Mouse (Mus musculus) forebrain, embryonic 12.5 days (tissue): Measurements from ENCODE around the gene Cpped1. TPM values are rescaled to one million over a fixed set of nuclear protein-coding genes. Genes with fewer than 3 reads are reported as not detected.

Experiments used
- ATAC-seq: fragments of 200-750 bp; cut with Nextera tagmentation; 2 replicates; pipeline ENCODE4 v1.8.0; 2017; ENCODE audit warnings: moderate TSS enrichment; ENCODE audit not compliant: low FRiP score
- H3K27ac ChIP-seq: fragments of 300-500 bp; sonication (generic); 2 replicates; pipeline ENCODE4 v1.5.1; 2016; ENCODE audit warnings: mild to moderate bottlenecking
- H3K27me3 ChIP-seq: fragments of 300-500 bp; sonication (generic); 2 replicates; pipeline ENCODE4 v1.6.1; 2016; ENCODE audit warnings: mild to moderate bottlenecking
- H3K36me3 ChIP-seq: fragments of 300-500 bp; sonication (generic); replicated peaks from 2 replicates; pipeline ENCODE4 v1.6.1; 2016; ENCODE audit warnings: mild to moderate bottlenecking
- H3K4me1 ChIP-seq: fragments of 300-500 bp; sonication (generic); 2 replicates; pipeline ENCODE4 v1.6.1; 2016
- H3K4me2 ChIP-seq: fragments of 300-500 bp; sonication (generic); 2 replicates; pipeline ENCODE4 v1.6.1; 2016; ENCODE audit warnings: mild to moderate bottlenecking, moderate library complexity
- H3K4me3 ChIP-seq: fragments of 300-500 bp; sonication (generic); replicated peaks from 2 replicates; pipeline ENCODE4 v1.5.1; 2016; ENCODE audit warnings: mild to moderate bottlenecking
- H3K9ac ChIP-seq: fragments of 300-500 bp; sonication (generic); 2 replicates; pipeline ENCODE4 v1.6.1; 2016; ENCODE audit warnings: mild to moderate bottlenecking
- H3K9me3 ChIP-seq: fragments of 300-500 bp; sonication (generic); 2 replicates; pipeline ENCODE4 v1.6.1; 2016
- WGBS: fragments of 180-500 bp; shearing (Covaris S2); methylation state at CpG from one replicate; pipeline ENCODE4 v1.1.7; 2016; 5-methylcytosine and 5-hydroxymethylcytosine counted together
- polyA plus RNA-seq: library from polyadenylated mRNA; unstranded; fragments of >200 nt; fragmentation: Nextera tagmentation; extraction: Ambion mirVana; gene quantifications from 2 replicates; pipeline ENCODE4 v1.2.1, GENCODE M21; 2016

The Cpped1 gene
- 13.7 and 14.0 TPM in 2 replicates for polyA plus RNA-seq

DNA sequence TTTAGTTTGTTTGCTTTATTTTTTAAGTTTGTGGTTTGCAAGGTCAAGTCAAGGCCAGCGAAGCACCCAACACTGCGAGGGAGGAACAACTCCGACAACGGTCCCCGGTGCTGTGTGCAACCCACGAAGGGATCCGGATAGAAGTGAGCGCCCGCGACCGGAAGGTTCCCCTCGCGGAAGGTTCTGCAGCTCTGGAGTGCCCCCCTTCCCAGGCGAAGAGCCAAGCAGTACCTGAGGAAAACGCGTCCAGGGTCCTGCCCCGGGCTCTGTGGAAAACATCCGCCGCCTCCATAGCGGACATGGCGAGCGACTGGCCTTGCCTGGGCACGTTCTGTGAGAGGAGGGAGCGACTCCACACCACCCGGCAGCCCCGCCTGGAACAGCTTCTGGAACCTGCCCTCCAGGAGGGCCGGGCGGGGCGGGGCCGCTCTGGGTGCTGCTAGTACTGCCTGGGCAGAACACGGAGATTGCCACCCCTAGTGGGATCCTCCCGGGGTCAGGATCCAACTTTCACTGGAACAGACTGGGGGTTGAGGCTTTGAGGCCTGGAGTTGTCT is at the start of gene Cpped1:
Gene Cpped1, minus strand, starts transcription at position 411 of the 557 bp plus-strand sequence.
- H3K27ac ChIP-seq: peak within 1 kb of the TSS; percentile 67; the same call in 1 of the 2 replicates
- H3K9ac ChIP-seq: peak within 1 kb of the TSS; percentile 66
- H3K9me3 ChIP-seq: no peaks in the 10 kb centered on the region
- WGBS: under 1% methylated on average over 32 of the region's 32 CpGs
- peak within 1 kb of the TSS; percentile 57 for H3K4me3 ChIP-seq
- no peaks in the 10 kb centered on the region for H3K36me3 ChIP-seq
- H3K4me2 ChIP-seq: peak within 1 kb of the TSS; percentile 63
- no peaks in the 10 kb centered on the region for H3K27me3 ChIP-seq
- ATAC-seq: peak; percentile 95
- H3K4me1 ChIP-seq: peaks cover 10% of the 10 kb centered on the region

DNA sequence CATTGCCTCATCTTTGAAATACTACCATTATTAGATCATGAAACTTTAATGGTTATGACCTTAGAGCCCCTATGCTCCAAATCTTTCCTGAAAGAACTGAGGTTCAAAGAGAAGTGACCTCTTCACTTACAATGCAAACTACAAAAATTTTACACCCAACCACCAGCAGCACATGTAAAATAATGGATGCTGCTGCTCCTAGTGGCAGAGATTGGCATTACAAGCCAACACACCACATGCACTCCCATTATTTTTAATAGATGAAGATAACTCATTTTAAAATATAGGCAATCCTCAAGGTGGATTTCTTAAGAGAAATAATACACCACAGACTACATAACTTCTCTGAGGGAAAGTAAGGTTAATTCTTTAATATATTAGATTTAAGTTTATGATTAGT is 31.2 kb upstream of the Cpped1 start:
- Histone ChIP-seq H3K4me2 (no peak overlapping the region), H3K9ac (no peak overlapping the region), H3K4me3 (no peak overlapping the region), H3K27ac (no peak overlapping the region), H3K4me1 (no peaks in the 10 kb centered on the region), H3K9me3 (peaks cover 6% of the 10 kb centered on the region; the same call in 1 of the 2 replicates), H3K27me3 (no peaks in the 10 kb centered on the region), H3K36me3 (no peaks in the 10 kb centered on the region)
- ATAC-seq: no peak

DNA sequence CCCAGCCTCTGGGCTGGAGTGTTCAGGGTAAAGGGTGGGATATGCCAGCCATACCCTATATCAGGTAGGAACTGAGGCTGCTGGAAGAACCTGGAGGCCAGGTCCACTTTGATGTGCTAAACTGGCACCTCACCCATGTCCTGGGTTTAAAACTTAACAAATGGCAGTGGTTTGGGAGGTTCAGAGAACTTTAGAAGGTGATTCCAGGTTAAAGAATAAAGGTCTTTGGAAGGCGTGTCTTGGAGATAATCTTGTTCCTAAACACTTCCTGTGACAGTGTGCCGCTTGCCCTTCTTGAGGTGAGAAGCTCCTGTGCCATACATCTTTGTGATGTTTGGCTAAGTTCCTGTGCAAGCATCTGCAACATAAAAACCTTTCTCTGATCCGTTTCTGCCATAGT is 1.6 kb upstream of the Cpped1 start:
- 81% methylated on average over 3 of the region's 3 CpGs for WGBS
- H3K9ac ChIP-seq: no peak overlapping the region
- H3K27me3 ChIP-seq: no peaks in the 10 kb centered on the region
- no peak overlapping the region for H3K4me3 ChIP-seq
- H3K27ac ChIP-seq: no peak overlapping the region
- peaks cover 10% of the 10 kb centered on the region for H3K4me1 ChIP-seq
- no peak for ATAC-seq
- no peaks in the 10 kb centered on the region for H3K9me3 ChIP-seq
- no peaks in the 10 kb centered on the region for H3K36me3 ChIP-seq
- H3K4me2 ChIP-seq: no peak overlapping the region

DNA sequence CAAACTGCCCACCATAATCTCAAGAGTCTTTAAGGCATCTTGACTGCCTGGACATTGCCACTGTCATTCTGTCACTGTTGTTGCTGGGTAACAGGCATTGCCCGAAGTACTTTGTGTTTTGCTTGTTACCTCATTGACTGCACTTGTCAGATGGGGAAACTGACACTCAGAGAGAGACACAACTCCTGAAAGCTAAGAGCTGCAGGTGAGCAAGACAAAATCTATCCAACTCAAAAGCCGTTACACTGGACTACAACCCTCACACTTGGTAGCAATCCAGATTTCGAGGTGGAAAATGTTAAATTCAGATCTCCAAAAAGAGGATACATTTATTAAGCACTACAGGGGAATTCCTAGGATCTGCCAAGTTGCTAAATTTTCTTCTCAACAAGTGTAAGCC is 572 bp upstream of the Cpped1 start:
- H3K36me3 ChIP-seq: no peaks in the 10 kb centered on the region
- no peak overlapping the region for H3K27ac ChIP-seq
- no peaks in the 10 kb centered on the region for H3K27me3 ChIP-seq
- H3K4me2 ChIP-seq: no peak overlapping the region
- WGBS: 79% methylated on average over 3 of the region's 3 CpGs
- H3K9ac ChIP-seq: no peak overlapping the region
- H3K4me3 ChIP-seq: no peak overlapping the region
- H3K9me3 ChIP-seq: no peaks in the 10 kb centered on the region
- ATAC-seq: no peak
- H3K4me1 ChIP-seq: peaks cover 10% of the 10 kb centered on the region

DNA sequence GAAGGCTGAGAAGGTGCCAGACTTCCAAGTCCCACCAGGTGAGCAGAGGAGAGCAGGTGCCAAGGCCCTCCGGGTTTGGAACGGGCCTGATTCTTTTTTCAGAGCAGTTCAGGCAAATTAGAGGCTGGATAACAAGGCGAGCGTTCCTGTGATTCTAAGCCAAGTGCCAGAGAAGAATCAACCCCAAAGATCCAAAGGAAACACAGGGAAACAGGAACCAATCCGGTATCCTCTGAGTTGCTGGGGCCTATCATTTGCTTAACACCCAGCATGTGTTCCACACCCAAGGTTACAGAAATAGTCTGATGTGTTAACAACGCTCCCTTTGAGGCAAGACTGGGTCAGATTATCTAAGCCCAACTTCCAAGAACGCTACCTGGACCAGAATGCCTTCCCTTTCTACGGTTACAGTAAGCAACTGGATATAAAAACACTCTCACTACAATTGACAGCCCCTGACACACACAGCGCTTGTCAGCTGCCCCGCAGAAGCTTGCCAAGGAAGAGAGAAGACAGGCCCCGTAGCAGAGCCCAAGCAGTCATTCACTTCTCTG is 707 bp downstream of the Cpped1 start:
- Histone ChIP-seq H3K4me1 (peaks cover 10% of the 10 kb centered on the region), H3K27me3 (no peaks in the 10 kb centered on the region), H3K4me2 (peak overlapping the region; percentile 63), H3K4me3 (peak overlapping the region; percentile 57), H3K9me3 (no peaks in the 10 kb centered on the region), H3K9ac (peak overlapping the region; percentile 66), H3K27ac (peak overlapping the region; percentile 67; the same call in 1 of the 2 replicates), H3K36me3 (no peaks in the 10 kb centered on the region)
- ATAC-seq: peak; percentile 66
- WGBS: 29% methylated on average over 11 of the region's 11 CpGs

DNA sequence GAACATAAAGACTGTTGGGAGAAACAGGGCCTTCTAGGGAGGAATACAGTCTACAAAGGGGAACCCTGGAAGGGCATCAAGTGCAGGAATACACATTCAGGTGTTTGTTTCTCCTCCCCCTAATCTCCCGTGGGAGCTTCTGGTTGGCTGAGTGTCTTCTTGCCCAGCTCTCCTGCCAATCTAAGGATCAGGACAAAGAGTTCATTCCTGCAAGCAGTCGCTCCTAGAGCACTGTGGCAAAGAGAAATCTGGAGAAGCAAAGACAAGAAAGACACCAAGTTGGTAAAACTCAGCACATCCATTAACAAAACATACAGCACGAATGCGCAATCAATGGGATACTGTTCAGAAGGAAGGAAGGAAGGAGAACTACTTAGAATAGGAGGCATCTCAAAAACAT is 1.4 kb downstream of the Cpped1 start:
- Histone ChIP-seq H3K9me3 (no peaks in the 10 kb centered on the region), H3K27ac (no peak overlapping the region), H3K4me3 (no peak overlapping the region), H3K4me2 (peak overlapping the region; percentile 63), H3K9ac (no peak overlapping the region), H3K27me3 (no peaks in the 10 kb centered on the region), H3K36me3 (no peaks in the 10 kb centered on the region), H3K4me1 (peaks cover 10% of the 10 kb centered on the region)
- no peak for ATAC-seq
- 80% methylated on average over 4 of the region's 4 CpGs for WGBS

DNA sequence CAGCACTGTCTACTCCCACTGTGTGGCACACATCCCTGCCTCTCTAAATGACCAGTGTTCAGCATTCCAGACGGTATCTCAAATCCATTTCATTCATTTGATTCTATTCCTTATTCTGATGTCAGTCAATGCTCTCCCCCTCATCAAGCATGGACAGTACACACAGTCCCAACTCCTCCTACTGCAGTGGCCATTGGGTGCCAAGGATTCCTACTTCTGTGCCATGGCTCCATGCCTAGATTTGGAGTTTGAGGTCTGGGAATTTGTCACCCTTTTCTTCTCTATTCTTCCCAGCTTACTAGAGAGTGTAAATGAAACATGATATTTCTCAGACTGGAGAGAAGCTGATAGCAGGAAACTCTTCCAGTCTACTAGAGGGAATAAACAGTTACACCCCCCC is 2.3 kb downstream of the Cpped1 start:
- Histone ChIP-seq H3K36me3 (no peaks in the 10 kb centered on the region), H3K9me3 (no peaks in the 10 kb centered on the region), H3K27ac (no peak overlapping the region), H3K4me2 (no peak overlapping the region), H3K27me3 (no peaks in the 10 kb centered on the region), H3K4me1 (peaks cover 10% of the 10 kb centered on the region), H3K4me3 (no peak overlapping the region), H3K9ac (no peak overlapping the region)
- no peak for ATAC-seq
- WGBS: 91% methylated on average over 1 of the region's 1 CpGs

DNA sequence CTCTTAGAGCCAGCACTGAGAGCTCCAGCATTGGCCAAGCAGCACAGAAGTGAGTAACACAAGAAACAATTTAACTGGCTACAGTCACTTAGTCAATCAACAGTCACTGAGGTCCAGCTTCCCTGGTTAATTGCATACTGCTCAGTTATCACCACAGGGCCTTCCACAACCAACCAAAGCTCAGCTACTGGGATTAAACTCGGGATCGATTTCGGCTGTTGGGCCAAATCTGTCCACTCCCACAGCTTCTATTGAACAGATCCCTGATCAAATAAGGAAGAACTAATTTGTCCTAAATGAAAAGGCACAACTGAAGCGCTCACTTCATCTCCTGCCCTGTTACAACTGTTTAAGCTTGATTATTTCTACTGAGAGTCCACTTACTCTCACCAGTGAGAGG is 4.0 kb downstream of the Cpped1 start:
- Histone ChIP-seq H3K27me3 (no peaks in the 10 kb centered on the region), H3K4me3 (no peak overlapping the region), H3K4me2 (no peak overlapping the region), H3K4me1 (peaks cover 10% of the 10 kb centered on the region), H3K36me3 (no peaks in the 10 kb centered on the region), H3K9ac (no peak overlapping the region), H3K9me3 (no peaks in the 10 kb centered on the region), H3K27ac (no peak overlapping the region)
- ATAC-seq: no peak
- WGBS: 87% methylated on average over 4 of the region's 4 CpGs

DNA sequence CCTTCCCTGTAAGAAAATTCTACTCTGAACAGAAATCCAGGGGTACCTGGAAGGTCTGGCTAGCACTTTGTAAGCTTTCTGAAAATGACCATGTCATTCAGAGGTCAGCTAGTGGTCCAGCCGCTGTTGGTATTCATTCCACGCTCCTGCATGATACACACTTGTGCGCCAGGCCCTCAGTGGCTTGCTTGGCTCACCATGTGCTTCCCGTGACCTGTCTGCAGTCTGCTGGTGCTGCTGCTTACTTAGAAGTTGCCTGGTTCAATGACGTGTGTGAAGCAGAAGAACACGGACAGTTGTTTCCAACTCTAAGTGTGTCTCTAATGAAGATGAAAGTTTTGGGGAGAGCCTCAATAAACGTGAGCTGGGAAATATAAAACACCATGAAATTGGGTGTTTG is 7.2 kb downstream of the Cpped1 start:
- no peak for ATAC-seq
- Histone ChIP-seq H3K4me1 (no peaks in the 10 kb centered on the region), H3K27ac (no peak overlapping the region), H3K9me3 (no peaks in the 10 kb centered on the region), H3K27me3 (no peaks in the 10 kb centered on the region), H3K9ac (no peak overlapping the region), H3K36me3 (no peaks in the 10 kb centered on the region), H3K4me2 (no peak overlapping the region), H3K4me3 (no peak overlapping the region)
- 91% methylated on average over 7 of the region's 7 CpGs for WGBS

DNA sequence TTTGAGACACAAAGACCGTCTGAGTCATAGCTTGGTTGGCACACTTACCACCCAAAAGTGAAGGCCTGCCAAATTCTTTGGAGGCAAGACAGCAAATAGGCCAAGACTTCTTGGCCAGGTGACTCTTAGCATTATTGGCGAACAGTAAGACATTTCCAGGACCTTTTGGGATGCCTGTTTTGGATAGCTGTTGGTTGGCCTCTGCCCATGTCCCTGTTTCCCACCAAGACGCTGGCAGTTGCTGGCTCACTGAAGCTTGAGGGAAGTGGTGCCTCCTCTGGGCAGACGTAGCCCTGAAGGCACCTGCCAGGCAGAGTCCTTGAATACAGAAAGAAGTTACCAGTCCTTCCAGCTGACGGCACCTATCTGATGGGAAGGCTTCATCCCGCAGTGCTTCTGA is 8.9 kb downstream of the Cpped1 start:
- no peaks in the 10 kb centered on the region for H3K36me3 ChIP-seq
- 93% methylated on average over 6 of the region's 6 CpGs for WGBS
- H3K9ac ChIP-seq: no peak overlapping the region
- no peak overlapping the region for H3K27ac ChIP-seq
- no peak for ATAC-seq
- H3K9me3 ChIP-seq: no peaks in the 10 kb centered on the region
- H3K4me2 ChIP-seq: no peak overlapping the region
- no peak overlapping the region for H3K4me3 ChIP-seq
- no peaks in the 10 kb centered on the region for H3K27me3 ChIP-seq
- no peaks in the 10 kb centered on the region for H3K4me1 ChIP-seq

DNA sequence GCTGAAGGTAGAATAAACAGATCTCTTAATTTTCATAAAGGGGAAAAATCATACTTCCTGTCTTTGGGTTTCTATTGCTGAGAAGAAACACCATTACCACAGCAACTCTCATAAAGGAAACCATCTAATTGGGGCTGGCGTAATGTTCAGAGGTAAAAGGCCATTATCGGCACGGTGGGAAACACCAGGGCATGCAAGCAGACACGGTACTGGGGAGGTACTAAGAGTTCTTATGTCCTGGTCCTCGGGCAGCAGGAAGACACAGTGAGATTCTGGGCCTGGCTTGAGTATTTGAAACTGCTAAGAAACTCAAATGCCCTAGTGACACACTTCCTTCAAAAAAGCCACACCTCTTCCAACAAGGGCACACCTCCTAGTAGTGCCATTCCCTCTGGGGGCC is 12.8 kb downstream of the Cpped1 start:
- Histone ChIP-seq H3K9ac (no peak overlapping the region), H3K4me2 (no peak overlapping the region), H3K27me3 (no peaks in the 10 kb centered on the region), H3K9me3 (no peaks in the 10 kb centered on the region), H3K4me1 (no peaks in the 10 kb centered on the region), H3K27ac (no peak overlapping the region), H3K4me3 (no peak overlapping the region), H3K36me3 (no peaks in the 10 kb centered on the region)
- WGBS: 91% methylated on average over 5 of the region's 5 CpGs
- ATAC-seq: no peak

DNA sequence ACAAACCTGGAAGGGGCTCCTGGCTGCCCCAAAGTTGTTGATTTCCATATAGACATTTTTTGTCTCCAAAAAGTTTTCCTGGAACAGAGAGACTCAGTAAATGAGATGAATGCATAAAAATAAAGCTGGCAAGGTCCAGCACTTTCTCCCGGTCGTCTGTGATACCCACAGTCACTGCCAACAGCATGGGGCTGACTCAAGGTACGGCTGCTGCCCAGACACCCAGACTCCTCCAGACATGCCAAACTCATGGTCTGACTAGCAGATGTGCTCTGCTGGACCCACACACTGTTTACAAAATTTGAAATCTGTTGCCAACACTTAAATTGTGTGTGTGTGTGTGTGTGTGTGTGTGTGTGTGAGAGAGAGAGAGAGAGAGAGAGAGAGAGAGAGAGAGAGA is 14.4 kb downstream of the Cpped1 start:
- Histone ChIP-seq H3K27ac (no peak overlapping the region), H3K4me2 (no peak overlapping the region), H3K4me3 (no peak overlapping the region), H3K4me1 (no peaks in the 10 kb centered on the region), H3K27me3 (no peaks in the 10 kb centered on the region), H3K9me3 (no peaks in the 10 kb centered on the region), H3K36me3 (no peaks in the 10 kb centered on the region), H3K9ac (no peak overlapping the region)
- ATAC-seq: no peak
- WGBS: 92% methylated on average over 3 of the region's 3 CpGs

DNA sequence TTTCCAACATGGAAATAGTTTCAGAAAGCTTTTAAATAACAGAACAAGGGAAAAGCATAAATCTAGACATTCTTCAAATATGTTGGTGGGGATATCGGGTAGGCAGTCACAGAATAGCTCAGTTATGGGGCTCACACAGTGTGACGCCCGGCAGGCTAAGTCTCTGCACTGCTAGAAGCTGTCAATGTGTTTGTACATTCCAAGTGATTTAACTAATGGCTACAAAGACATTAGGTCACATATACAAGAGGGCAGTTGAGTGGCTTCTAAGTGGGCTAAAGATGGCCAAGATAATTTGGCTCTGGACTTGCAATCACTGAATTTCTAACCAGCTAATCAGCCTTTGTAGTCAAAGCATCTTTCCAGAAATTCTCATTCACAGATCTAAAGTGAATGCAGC is 19.1 kb downstream of the Cpped1 start:
- Histone ChIP-seq H3K4me3 (no peak overlapping the region), H3K9ac (no peak overlapping the region), H3K4me2 (no peak overlapping the region), H3K9me3 (no peaks in the 10 kb centered on the region), H3K27me3 (no peaks in the 10 kb centered on the region), H3K27ac (no peak overlapping the region), H3K36me3 (peaks cover 7% of the 10 kb centered on the region), H3K4me1 (no peaks in the 10 kb centered on the region)
- ATAC-seq: no peak
- 50% methylated on average over 3 of the region's 3 CpGs for WGBS
